Mouse (Mus musculus): ENCODE results near the gene Cyp2s1.

Gene Cyp2s1

DNA sequence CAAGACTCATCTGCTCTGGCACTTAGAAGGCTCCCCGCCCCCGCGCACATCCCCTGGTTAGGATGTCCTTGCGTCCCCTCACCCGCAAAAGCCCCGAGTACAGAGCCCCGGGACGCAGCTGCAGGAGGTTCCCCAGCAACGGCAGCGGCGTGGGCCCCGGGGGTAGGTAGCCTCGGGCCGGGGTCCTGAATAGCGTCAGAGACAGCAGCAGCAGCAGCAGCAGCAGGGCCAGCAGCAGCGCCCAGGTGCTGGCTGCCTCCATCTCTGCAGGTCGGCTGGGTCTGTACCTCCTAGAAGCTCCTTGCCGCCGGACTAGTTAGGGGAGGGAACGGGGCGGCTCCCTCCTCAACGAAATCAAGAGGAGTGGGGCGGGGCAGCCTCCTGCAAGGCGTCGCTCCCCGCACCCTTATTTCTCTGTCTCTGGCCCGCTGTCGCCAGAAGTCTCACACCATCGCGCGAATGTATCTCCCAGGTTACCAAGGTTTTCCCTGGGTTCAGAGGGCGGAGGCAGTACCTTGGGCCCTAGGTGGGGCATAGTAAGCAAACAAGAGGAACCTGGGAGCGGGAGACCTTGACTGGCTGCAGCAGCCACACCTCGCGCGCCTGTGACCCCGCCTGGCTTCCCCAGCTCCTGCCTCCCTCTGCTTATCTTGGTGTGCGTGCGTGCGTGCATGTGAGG is at the start of gene Cyp2s1:
TSS of gene Cyp2s1 (minus strand) at position 673 of the 679 bp plus-strand sequence.
- DNase-seq (ENCODE audit: low read depth) = peak; percentile 77

DNA sequence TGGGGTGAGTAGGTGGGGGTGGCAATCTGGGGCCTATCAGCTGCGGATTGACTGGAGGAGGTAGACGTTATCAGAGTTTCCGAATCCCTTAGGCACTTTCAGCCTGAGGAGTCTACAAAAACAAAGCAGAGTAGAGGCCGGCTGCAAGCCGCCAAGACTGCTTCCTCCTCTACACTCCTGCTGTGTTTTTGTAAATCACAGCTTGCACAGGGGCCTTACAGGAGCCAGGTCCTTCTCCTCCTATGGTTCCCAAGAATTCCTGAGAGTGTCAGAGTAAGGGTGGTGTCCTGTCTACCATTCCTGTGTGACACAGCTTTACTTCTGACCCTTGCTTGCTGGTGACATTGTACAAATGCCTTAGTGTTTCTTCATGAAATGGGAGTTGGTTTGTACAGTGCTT is 48.1 kb upstream of the Cyp2s1 start:
- DNase-seq (ENCODE audit: low read depth) = no peak

DNA sequence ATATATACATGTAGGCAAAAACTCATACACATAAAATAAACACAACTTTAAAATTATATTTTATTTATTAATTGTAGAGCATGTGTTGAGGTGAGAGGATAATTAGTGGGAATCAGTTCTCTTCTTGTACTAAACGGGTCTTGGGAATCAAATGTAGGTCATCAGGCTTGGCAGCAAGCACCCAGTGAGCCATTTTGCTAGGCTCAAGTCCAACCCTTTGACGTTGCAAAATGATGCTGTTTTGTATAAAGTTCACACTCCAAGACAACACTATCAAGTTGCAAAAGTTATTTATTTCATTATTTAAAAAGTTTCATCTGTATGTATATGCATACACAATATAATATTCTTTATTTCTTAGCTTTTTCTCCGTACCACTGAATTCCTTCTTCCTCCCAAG is 47.0 kb upstream of the Cyp2s1 start:
- DNase-seq (ENCODE audit: low read depth) = no peak

DNA sequence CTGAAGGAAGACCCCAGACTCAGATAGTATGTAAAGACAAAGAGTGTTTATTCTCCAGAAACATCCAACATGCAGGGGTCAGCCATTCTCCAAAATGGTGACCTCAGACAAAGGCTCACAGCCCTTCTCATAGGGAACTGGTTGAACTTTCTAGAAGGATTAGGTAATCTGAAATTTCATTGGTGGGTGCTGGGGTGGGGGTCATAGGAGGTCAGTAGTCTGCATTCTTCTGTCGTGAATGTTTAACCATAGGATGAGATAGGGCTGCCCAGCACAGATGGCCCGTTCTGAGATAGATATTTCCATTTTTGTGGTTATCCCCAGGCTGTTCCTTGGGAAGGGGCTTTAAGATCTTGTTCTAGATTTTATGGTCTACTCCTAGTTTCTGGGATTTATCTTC is 45.7 kb upstream of the Cyp2s1 start:
- DNase-seq (ENCODE audit: low read depth) = no peak

DNA sequence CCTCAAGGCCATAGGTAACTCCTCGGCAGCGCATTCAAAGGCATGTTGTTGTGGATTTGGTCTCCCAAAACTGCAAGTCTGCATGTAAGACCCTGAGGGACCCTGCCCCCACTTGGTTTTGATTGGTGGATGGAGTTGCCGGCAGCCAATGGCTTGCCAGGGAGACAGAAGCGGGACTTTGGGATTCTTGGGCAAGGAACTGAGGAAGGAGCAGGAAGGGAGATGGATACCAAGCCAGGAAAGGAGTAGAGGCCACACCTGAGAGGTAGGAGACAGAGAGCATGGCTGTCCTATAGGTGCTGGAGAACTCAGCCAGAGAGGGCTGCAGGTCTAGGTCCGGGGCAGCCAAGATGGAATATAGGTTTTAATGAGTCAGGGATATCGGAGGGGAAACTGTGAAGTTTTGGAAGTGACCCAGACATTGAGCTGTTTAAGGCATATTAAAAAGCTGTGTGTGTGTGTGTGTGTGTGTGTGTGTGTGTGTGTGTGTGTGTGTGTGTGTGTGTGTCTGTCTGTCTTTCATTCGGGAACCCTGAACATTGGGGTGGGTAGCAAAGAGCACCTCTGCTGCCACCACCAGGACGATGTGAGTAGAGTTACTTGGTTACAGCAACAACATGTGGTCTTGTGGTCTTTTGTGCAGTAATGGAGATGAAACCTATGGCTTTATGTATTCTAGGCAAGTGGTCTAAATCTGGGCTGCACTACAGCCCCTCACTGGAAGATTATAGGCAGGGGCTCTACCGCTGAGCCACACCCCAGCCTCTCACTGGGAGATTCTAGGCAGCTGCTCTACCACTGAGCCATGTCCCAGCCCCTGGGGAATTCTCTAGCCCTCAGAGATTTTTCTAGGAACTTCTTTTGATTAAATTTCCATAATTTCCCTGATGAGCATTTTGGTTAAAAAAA is 43.5 kb upstream of the Cyp2s1 start:
- peak; percentile 64 for DNase-seq (ENCODE audit: low read depth)

DNA sequence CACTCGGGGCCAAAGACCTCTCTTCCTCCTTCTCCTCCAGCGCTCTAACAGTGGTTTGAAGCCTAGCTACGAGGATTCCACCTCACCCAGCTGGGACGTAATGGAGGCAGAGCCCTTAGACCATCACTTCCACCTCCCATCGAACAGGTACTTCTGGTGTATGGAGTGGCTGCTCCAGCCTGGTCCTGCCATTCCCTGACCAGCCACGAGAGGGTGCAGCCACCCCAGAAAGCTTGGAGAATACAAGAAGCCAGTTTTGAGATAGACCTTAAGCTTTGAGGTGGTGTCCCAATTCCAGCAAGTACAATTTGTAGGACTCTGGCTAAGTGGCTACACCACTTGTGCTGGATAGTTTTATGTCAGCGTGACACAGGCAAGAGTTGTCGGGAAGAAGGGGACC is 38.4 kb upstream of the Cyp2s1 start:
- DNase-seq (ENCODE audit: low read depth) = peak; percentile 86

DNA sequence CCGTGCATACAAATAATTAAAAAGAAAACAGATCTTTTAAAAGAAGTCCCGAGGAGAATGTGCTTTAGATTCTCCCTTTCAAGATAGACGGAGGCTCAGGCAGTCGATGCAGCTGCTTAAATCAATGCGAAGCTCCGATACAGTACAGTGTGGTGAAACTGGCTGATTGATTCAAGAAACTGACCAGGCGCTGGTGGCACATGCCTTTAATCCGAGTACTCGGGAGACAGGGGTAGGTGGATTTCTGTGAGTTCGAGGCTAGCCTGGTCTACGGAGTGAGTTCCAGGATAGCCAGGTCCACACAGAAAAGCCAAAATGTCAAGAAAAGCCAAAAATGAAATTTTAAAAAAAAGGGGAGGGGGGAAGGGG is 31.7 kb upstream of the Cyp2s1 start:
- DNase-seq (ENCODE audit: low read depth) = no peak

DNA sequence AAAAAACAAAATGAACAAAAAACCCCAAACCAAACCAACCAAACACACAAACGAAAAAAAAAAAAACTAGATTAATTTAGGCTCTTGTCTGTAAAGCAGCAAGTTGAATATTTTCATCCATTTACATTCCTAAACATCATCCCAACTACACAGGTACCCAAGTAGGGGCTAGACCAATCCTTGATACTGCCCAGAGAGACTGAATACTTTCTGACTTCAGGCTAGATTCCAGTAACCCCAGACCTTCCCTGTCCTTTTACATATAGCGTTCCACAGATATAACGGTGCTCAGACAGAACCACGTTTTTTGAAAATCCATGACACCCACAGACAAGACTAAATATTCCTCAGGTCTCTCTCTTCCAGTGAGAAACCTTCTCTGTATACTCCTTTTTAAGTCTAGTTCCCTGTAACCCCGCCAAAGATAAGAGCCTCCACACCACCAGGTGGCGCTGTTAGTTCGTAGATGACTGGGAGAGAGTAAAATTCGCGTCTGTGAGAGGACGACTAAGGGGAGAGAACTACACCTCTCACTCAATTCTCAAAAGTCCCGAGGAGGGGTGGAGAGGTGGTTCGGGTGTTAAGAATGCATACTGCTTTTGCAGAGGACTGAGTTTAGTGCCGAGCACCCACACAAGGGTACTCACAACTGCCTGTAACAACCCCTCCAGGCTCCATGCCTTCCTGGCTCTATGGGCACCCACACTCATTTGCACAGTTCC is 31.2 kb upstream of the Cyp2s1 start:
- peak; percentile 94 for DNase-seq (ENCODE audit: low read depth)

DNA sequence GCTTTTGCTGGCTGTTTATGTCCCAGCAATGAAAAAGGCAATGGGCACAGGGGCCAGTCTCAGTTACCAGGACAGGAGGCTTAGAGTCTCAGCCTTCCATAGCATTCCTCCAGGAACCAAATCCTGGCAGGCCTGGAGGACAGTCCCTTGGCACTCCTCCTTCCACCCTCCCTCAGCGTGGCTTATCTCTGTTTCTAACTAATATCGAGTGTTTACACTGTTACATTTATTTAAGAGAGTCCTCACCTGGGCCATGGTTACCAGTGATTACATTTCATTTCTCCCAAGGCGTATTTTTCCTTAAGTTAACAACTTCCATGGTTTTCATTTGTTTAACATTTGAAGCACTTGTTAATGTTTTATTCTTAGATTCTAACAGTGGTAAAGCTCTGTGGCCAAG is 28.2 kb upstream of the Cyp2s1 start:
- DNase-seq (ENCODE audit: low read depth) = no peak

DNA sequence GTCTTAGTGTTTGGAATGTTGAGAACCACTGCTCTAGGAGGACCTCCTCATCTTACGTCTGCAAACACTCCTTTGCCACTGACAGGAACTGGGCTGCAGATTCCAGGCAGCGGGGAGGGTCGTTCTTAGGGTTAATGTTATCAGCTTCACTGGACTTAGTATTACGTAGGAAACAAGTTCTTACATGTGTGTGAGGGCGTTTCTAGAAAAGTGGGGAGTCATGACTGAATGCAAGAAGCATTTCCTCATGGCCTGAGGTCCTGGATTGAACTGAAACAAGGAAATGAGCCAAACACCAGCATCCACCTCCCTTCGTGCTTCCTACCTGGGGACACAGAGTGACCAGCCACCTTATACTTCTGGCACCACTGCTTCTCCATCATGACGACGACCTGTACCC is 27.7 kb upstream of the Cyp2s1 start:
- DNase-seq (ENCODE audit: low read depth) = no peak

DNA sequence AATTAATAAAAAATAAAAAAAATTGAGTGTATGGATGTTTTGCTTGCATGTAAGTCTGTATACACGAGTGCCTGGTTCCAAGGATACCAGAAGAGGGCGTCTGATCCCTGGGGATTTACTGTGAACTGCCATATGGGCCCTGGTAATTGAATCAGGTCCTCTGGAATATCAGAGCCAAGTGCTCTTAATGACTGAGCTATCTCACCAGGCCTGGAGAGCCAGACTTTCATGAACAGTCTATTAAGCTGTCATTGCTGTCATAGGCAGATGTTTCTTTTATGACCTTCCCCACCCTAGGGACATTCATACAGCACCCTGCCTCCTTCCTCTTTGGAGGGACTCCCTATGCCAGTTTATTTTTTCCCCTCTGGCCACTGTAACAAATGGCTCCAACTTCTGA is 26.8 kb upstream of the Cyp2s1 start:
- DNase-seq (ENCODE audit: low read depth) = no peak

DNA sequence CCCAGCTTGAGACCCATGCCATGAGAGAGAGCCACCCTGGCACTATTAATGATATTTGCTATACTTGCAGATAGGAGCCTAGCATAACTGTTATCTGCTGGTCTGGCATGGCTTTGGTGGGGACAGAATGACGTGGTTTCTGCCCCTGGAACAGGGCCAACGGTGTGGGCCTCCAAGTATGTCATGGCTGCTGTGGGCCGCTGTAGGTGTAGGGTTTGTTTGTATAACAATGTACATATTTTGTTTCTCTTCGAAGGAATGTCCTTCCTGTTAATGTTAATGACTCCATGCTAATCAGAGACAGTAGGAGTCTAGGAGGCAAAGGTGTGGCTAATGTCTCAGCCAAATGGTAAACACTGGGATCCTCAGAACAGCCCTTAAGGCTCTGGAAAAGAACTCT is 24.2 kb upstream of the Cyp2s1 start:
- no peak for DNase-seq (ENCODE audit: low read depth)

DNA sequence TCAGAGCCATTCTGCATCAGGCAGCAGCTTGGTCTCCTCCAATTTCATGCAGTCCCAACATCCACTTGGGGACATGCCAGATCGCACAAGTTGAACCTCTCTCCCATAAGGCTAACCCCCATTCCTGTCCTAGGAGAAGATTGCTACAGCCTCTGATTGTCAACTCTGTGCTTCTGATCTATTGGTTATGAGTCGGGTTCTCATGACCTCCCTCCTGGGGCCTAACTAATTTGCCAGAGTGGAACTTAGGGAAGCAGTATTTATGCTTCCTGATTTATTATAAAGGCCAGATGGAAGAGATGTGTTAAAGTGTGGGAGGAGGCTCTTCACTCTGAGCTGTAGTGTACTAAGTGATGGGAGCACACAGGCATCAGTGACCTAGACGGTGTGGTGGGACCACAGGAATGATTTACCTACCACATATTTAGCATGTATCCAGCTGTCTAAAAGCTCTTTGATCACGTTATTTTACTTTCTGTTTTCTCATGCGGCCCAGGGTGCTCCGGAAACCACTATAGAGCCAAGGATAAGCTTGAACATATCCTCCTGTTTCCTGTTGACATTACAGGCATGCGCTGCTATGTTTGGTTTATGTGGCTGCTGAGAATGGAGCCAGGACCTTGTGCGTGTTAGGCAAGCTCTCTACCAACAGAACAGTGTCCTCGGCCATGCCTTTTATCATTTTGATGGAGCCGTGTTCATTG is 18.6 kb upstream of the Cyp2s1 start:
- peak; percentile 85 for DNase-seq (ENCODE audit: low read depth)

DNA sequence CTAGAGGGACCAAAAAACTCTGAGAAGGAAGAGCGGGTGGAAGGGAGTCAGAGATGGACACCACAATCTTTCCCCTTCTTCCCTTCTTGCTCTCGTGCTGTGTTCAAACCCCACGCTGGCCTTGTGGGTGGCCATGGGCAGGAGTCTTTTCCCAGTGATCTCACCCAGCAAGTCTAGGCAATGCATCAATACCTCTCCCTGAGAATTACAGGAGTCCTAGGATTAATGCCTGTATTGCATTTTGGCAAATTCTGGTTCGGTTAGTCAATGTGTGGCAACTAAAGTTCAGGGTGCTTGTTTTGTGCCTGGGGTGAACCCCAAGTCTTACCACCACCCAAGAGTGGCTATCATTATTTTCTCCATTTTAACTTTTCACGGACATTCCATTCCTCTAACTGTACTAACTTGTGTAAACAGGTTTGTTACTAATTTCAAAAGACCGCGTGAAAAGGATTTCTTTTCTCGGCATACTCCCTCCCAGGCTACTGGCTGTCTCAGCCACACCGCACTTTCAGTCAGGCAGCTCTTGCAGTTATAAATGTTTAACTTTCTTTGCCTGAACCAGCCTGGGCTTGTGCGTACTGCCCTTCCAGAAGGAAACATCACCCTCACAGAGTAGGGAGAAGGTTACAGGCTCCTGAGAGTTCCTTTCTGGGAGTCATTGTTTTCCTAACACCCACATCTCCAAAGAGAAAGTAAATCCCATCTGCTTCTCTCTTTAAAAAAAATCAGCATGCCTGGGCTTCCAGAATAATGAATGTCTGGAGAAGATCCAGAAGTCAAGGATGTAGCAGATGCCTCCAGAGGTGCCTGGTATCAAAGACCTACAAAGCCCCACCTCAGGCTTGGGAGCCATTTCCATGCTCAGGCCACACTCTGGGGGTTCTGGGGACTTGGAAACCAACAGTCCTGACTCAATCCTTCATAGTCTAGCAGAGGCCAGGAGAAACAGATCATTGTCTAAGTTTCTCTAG is 15.1 kb upstream of the Cyp2s1 start:
- no peak for DNase-seq (ENCODE audit: low read depth)

DNA sequence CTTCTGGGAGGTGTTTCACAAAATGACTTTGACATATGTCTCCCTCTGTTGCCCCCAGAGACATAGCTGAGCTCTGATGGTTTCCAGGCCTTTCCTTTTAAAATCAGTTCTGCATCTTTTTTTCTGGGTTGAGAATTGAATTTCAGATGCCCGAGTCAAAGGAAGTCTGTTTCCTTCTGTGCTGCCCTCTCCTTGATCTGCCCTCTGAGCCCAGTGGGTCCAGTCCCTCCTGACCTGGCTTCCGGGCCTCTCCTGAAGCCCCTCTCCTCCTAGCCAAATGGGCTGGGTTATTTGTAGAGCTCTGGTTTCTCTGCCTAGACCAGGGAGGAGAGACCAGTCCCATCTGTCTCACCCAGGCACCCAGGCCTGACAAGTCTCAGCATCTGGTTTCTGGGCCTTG is 13.5 kb upstream of the Cyp2s1 start:
- DNase-seq (ENCODE audit: low read depth) = no peak

DNA sequence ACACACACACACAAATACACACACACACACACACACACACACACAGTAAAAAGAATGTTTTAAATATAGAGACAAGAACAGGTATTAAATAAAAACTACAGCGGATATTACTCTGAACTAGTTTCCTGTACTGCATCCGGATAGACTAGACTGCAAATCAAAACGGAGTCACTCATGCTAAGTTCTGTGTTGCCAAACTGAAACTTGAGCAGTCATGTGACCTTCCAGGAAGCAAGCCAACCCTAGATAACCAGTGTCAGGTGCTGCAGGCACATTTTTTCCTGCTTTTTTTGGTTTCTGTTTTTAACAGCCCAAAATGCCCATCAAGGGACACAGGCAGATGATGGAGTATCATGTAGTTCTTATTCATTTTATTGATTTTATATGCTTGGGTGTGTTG is 10.5 kb upstream of the Cyp2s1 start:
- peak; percentile 75 for DNase-seq (ENCODE audit: low read depth)

DNA sequence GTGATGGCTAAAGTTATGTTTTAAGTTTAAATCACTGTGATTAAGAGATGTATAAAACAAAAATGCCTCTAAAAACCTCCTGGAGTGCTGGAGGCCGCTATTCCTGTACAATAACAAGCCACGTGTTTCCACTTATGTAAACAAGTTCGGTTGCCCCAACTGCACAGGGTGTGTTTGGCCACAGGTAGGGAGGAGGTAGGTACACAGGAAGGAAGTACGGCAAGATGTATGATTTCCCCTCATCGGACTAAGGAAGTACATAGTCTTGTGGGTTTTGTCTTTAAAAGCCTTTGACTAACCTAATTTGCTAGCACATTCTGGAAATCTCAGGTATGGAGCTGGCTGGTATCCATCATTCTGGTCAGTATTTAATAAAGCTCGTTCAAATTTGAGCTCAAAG is 9.3 kb upstream of the Cyp2s1 start:
- DNase-seq (ENCODE audit: low read depth) = peak; percentile 47

DNA sequence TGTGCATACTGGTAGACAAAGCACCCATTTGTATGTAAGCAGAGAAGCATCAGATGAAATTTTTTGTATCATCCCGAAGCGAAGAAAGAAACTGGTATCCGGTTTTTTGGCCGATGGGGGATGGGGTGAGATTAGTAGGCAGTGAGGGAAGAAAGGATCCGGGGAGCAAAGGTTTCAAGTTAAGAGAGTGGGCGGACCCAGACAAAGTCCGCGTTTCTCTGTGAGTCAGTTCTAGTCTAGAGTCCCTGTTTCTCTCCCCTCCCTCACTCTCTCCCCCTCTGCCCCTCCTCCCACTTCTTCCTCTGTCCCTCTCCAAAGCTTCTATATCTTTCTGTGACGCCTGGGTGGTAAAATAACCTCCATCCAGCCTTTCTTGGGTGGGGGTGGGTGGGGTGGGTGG is 8.3 kb upstream of the Cyp2s1 start:
- DNase-seq (ENCODE audit: low read depth) = no peak

DNA sequence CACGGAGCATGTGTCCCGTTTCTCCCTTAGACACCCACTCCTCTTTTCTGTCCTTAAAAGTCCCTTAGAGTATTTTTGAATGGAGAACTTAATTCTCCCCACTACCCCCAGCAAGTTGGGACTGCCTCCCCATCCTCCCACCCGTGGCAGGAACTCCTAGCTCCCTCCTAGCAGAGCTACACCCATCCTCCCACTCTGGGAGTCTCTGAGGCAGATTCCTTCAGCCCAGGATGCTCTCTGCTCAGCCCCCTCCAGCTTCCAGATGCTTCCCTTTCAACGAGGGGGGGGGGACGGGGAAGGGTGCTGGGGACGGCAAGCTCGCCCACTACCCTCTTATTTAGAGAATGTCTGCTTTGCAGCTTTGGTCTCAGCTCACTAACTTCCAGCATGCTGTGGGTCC is 1.1 kb downstream of the Cyp2s1 start:
- no peak for DNase-seq (ENCODE audit: low read depth)

DNA sequence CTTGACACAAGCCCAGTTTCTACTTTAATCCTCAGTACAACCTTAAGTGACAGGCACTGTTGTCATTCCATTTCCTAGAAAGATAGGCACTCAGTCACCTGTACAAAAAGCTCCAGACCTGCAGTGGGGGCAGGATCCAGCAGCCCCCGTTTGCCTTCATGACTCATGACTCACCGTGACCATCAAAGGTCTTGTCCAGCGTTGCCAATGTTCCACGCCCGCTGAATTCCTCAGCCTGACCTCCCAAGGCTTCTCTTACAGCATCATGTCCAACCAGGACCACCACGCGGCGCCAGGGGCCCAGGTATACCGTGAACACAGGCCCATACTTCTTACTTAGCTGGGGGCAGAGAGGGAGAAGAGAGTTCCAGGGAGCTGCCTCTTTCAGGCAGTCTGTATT is 2.0 kb downstream of the Cyp2s1 start:
- no peak for DNase-seq (ENCODE audit: low read depth)

DNA sequence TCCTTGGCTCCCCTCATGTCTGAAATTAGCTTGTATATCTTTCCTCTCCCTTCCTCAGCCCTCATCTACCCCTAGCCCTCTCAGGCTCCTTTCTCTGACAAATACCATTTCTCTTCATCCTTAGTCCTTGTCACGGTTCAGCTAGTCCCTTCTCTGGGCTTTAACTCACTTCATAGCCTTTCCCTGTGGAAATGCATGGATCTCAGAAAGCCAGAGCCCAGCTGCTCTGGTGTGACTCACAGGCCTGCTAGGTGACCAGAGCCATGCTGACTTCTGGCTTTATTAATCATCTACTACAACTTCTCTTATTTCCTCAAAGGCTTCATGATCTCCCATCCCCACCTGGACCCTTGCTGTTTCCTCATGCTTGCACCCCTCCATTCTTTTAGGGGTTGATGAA is 4.5 kb downstream of the Cyp2s1 start:
- DNase-seq (ENCODE audit: low read depth) = no peak

All from naive thymus-derived CD4-positive, alpha-beta T cell, adult 2 months (primary cell).